Mouse (Mus musculus) midbrain, embryonic 12.5 days (tissue): ENCODE data around the gene Gm5751. TPM values are rescaled to one million over a fixed set of nuclear protein-coding genes. Genes with fewer than 3 reads are reported as not detected.
A peak's percentile ranks its signal among the peaks of the same experiment; 100 is the strongest.

Experiments
- ATAC-seq: fragments of 200-750 bp; cut with Nextera tagmentation; 2 replicates; pipeline ENCODE4 v1.8.0; 2017; ENCODE audit warnings: low read depth, moderate TSS enrichment, moderate library complexity; ENCODE audit not compliant: low FRiP score
- H3K27ac ChIP-seq: fragments of 300-500 bp; sonication (generic); replicated peaks from 2 replicates; pipeline ENCODE4 v1.5.1; 2016; ENCODE audit warnings: mild to moderate bottlenecking
- H3K27me3 ChIP-seq: fragments of 300-500 bp; sonication (generic); 2 replicates; pipeline ENCODE4 v1.6.1; 2016; ENCODE audit warnings: mild to moderate bottlenecking
- H3K36me3 ChIP-seq: fragments of 300-500 bp; sonication (generic); 2 replicates; pipeline ENCODE4 v1.6.1; 2016
- H3K4me1 ChIP-seq: fragments of 300-500 bp; sonication (generic); 2 replicates; pipeline ENCODE4 v1.6.1; 2016
- H3K4me2 ChIP-seq: fragments of 300-500 bp; sonication (generic); replicated peaks from 2 replicates; pipeline ENCODE4 v1.6.1; 2016; ENCODE audit warnings: mild to moderate bottlenecking, moderate library complexity
- H3K4me3 ChIP-seq: fragments of 300-500 bp; sonication (generic); 2 replicates; pipeline ENCODE4 v1.5.1; 2016; ENCODE audit warnings: mild to moderate bottlenecking
- H3K9ac ChIP-seq: fragments of 300-500 bp; sonication (generic); replicated peaks from 2 replicates; pipeline ENCODE4 v1.6.1; 2016; ENCODE audit warnings: mild to moderate bottlenecking, moderate library complexity
- H3K9me3 ChIP-seq: fragments of 300-500 bp; sonication (generic); 2 replicates; pipeline ENCODE4 v1.6.1; 2016; ENCODE audit warnings: mild to moderate bottlenecking
- WGBS: fragments of 180-500 bp; shearing (Covaris S2); methylation state at CpG from one replicate; pipeline ENCODE4 v1.1.7; 2016; 5-methylcytosine and 5-hydroxymethylcytosine counted together
- polyA plus RNA-seq: library from polyadenylated mRNA; unstranded; fragments of >200 nt; fragmentation: Nextera tagmentation; extraction: Ambion mirVana; gene quantifications from 2 replicates; pipeline ENCODE4 v1.2.1, GENCODE M21; 2016

Gm5751 gene
- polyA plus RNA-seq, 1 experiment from 2014 or later, result not detected

DNA sequence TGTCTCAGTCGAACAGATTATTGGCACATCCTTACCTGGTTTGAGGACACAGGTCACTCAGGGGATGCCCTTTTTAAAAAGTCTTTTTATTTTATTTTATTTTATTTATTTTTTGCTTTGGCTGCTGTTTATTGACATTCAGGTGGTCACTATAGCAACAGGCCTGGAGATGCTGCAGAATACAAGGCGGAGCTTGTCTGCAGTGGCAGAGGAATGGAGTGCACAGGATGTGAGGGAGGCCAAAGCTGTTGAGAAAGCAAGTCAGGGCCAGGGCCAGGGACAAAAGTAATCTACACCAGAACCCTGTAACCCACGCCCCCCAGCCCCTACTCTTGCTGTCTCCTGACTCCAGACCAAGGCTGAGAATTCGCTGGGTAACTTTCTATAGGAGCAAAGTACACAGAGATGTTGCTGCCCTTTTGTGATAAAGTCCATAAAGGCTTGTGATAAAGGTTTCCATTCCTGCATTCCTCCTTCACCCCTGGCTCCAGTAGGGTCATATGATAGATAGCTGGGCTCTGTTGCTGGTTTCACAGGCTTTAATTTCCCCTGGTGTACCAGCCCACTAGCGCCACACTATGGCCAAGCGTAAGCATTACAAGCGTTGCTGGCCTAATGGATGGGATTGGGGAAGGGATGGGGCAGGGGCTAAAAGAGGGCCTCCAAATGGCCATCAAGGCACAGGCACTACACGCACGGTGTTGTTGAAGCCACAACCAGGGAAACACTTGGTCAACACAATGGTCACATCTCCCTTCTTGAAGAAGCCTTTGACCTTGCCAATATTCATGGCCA lies 48.0 kb downstream of the Gm5751 start:
- Histone ChIP-seq H3K27ac (no peak overlapping the region), H3K36me3 (no peaks in the 10 kb centered on the region), H3K4me3 (no peak overlapping the region), H3K4me1 (no peaks in the 10 kb centered on the region), H3K4me2 (no peak overlapping the region), H3K27me3 (no peaks in the 10 kb centered on the region), H3K9me3 (no peaks in the 10 kb centered on the region), H3K9ac (no peak overlapping the region)
- no peak for ATAC-seq
- WGBS, result 59% methylated on average over 9 of the region's 9 CpGs

DNA sequence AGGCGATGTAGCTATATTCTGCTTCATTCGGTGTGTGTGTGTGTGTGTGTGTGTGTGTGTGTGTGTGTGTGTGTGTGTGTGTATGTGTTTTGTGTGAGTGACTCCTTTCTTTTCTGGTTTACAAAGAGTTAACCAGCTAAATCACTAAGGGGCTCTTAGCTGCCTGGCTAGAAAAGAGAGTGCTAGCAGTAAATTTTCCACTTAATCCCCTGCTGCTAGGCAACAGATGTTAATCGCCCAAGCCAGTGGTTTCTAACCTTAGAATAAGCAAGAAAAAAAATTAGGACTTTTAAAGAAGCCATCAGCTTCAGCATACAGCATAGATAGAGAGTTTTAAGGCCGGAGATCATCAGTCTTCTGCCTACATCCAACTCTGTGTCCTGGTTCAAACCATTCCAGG lies 53.3 kb downstream of the Gm5751 start:
- no peaks in the 10 kb centered on the region for H3K4me1 ChIP-seq
- H3K27me3 ChIP-seq, result no peaks in the 10 kb centered on the region
- no peaks in the 10 kb centered on the region for H3K36me3 ChIP-seq
- 23% methylated on average over 4 of the region's 4 CpGs for WGBS
- no peaks in the 10 kb centered on the region for H3K9me3 ChIP-seq
- no peak overlapping the region for H3K4me3 ChIP-seq
- H3K9ac ChIP-seq, result no peak overlapping the region
- no peak overlapping the region for H3K4me2 ChIP-seq
- ATAC-seq, result peak; percentile 68; the same call in 1 of the 2 replicates
- no peak overlapping the region for H3K27ac ChIP-seq

Other genes with a start within 250 kb of the Gm5751 start
- not detected in 2 replicates for gene Ssxb8, start 183.4 kb upstream of the Gm5751 start, polyA plus RNA-seq
- gene Ssx9, start 125.8 kb upstream of the Gm5751 start, polyA plus RNA-seq, result not detected in 2 replicates
- gene Ssxb5, start 70.6 kb upstream of the Gm5751 start, polyA plus RNA-seq, result not detected in 2 replicates
- gene Gm6592, start 30.3 kb upstream of the Gm5751 start, polyA plus RNA-seq, result not detected in 2 replicates
- gene B630019K06Rik, start 18.1 kb downstream of the Gm5751 start, polyA plus RNA-seq, result 15.8 and 16.5 TPM in 2 replicates
- gene Fthl17b, start 88.7 kb downstream of the Gm5751 start, polyA plus RNA-seq, result not detected in 2 replicates
- gene Fthl17c, start 102.3 kb downstream of the Gm5751 start, polyA plus RNA-seq, result not detected in 2 replicates
- not detected in 2 replicates for gene Fthl17d, start 112.5 kb downstream of the Gm5751 start, polyA plus RNA-seq
- not detected in 2 replicates for gene Fthl17e, start 159.2 kb downstream of the Gm5751 start, polyA plus RNA-seq
- not detected in 2 replicates for gene Fthl17f, start 188.8 kb downstream of the Gm5751 start, polyA plus RNA-seq
- not detected in 2 replicates for gene 4930402K13Rik, start 230.3 kb downstream of the Gm5751 start, polyA plus RNA-seq